In the genomic region with DNA sequence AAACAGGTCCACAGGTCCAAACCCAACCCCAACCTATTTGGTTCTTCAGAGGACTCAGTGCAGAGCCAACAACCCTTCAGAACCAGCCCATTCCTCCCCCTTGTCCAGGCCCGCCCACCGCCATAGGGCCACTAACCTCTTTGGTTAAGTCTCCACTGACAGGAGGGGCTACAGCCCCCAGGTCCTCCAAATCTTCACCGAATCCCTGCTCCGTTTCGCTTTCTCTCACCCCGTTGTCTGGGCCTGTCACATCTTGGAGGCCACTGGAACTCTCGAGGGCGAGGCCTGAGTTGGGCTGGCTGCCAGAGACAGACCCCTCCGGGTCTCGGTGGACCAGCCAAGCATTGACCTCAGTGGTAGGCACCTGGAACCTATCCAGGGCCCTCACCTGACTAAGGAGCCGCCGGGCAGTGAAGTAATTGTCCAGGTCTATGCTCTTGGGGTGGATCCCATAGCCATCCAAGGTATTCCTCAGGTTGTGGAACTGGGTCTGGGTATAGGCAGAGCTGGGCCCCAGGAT, we compare ENCODE assay signal across 7 mouse cellular contexts. TPM values are rescaled to one million over a fixed set of nuclear protein-coding genes. Genes with fewer than 3 reads are reported as not detected.
DNase-seq lines count a peak whose midpoint lies in the region; ATAC-seq lines count a peak whose summit lies in the region.

No protein-coding gene starts in this region.

- WGBS in heart, embryonic 10.5 days, result 83% methylated on average over 12 of the region's 12 CpGs
- 67% methylated on average over 12 of the region's 12 CpGs for WGBS in kidney, embryonic 14.5 days
- WGBS in midbrain, embryonic 16.5 days, result 85% methylated on average over 12 of the region's 12 CpGs

- ATAC-seq in kidney, embryonic 14.5 days (ENCODE audit: low FRiP score, low TSS enrichment), result no peak
- ATAC-seq in midbrain, embryonic 16.5 days, result no peak

- H3K27me3 ChIP-seq in heart, embryonic 10.5 days (ENCODE audit: insufficient read depth, poor library complexity, severe bottlenecking), result no peaks in the 10 kb centered on the region
- H3K27me3 ChIP-seq in kidney, embryonic 14.5 days (ENCODE audit: control insufficient read depth, insufficient read depth, low read length), result no peaks in the 10 kb centered on the region
- H3K27me3 ChIP-seq in midbrain, embryonic 16.5 days (ENCODE audit: control insufficient read depth, insufficient read depth, low read depth, low read length), result no peaks in the 10 kb centered on the region

- H3K36me3 ChIP-seq in heart, embryonic 10.5 days, result peaks cover 35% of the 10 kb centered on the region
- peaks cover 26% of the 10 kb centered on the region for H3K36me3 ChIP-seq in kidney, embryonic 14.5 days (ENCODE audit: control insufficient read depth, insufficient read depth, low read length)
- H3K36me3 ChIP-seq in midbrain, embryonic 16.5 days (ENCODE audit: control insufficient read depth, insufficient read depth, low read length), result peaks cover 2% of the 10 kb centered on the region; the same call in 1 of the 2 replicates

- peak overlapping the region; percentile 87 for H3K4me2 ChIP-seq in kidney, embryonic 14.5 days (replicated peaks; ENCODE audit: low read depth, low read length)
- peak overlapping the region; percentile 21; the same call in 1 of the 2 replicates for H3K4me2 ChIP-seq in midbrain, embryonic 16.5 days (ENCODE audit: low read length)

- H3K9ac ChIP-seq in kidney, embryonic 14.5 days (ENCODE audit: low read depth, low read length), result peak overlapping the region; percentile 40
- H3K9ac ChIP-seq in midbrain, embryonic 16.5 days (ENCODE audit: low read depth, low read length), result no peak overlapping the region; the same call in none of the 2 replicates

- H3K4me1 ChIP-seq in heart, embryonic 10.5 days, result peaks cover 74% of the 10 kb centered on the region
- peaks cover 61% of the 10 kb centered on the region for H3K4me1 ChIP-seq in kidney, embryonic 14.5 days (ENCODE audit: control insufficient read depth, insufficient read depth, low read length)
- peaks cover 65% of the 10 kb centered on the region for H3K4me1 ChIP-seq in midbrain, embryonic 16.5 days (ENCODE audit: control insufficient read depth, insufficient read depth, low read length)

- peak overlapping the region; percentile 64; the same call in 1 of the 2 replicates for H3K27ac ChIP-seq in heart, embryonic 10.5 days
- 0 out of 2 replicates have a peak overlapping the region, but pooled peaks have one; percentile 55 for H3K27ac ChIP-seq in kidney, embryonic 14.5 days (ENCODE audit: low read depth, low read length)
- H3K27ac ChIP-seq in midbrain, embryonic 16.5 days (ENCODE audit: low read length), result no peak overlapping the region

- H3K9me3 ChIP-seq in heart, embryonic 10.5 days, result no peaks in the 10 kb centered on the region
- H3K9me3 ChIP-seq in kidney, embryonic 14.5 days (ENCODE audit: control insufficient read depth, low read length), result no peaks in the 10 kb centered on the region
- H3K9me3 ChIP-seq in midbrain, embryonic 16.5 days (replicated peaks; ENCODE audit: control insufficient read depth, low read length, poor library complexity, severe bottlenecking), result no peaks in the 10 kb centered on the region

- DNase-seq in ovary, postnatal 36 days (ENCODE audit: low spot score), result peak; percentile 25
- DNase-seq in ovary, postnatal 14 days (ENCODE audit: low spot score), result no peak
- no peak for DNase-seq in heart, embryonic 10.5 days (ENCODE audit: low spot score)
- no peak for DNase-seq in embryo, embryonic 10 days (ENCODE audit: low spot score)
- no peak for DNase-seq in spleen, postnatal 14 days (ENCODE audit: low spot score in 2 of 2)

- peak overlapping the region; percentile 79 for H3K4me3 ChIP-seq in heart, embryonic 10.5 days
- peak overlapping the region; percentile 80; the same call in 1 of the 2 replicates for H3K4me3 ChIP-seq in kidney, embryonic 14.5 days (ENCODE audit: low read length)
- H3K4me3 ChIP-seq in midbrain, embryonic 16.5 days (ENCODE audit: low read depth, low read length), result no peak overlapping the region

RNA-seq across cellular contexts. Expression of a gene that starts 2.6 kb away (rescaled TPM):
- polyA plus RNA-seq in heart, embryonic 10.5 days (2016; fragmentation: Nextera tagmentation; extraction: Ambion mirVana), result 65.0 and 78.7 TPM in 2 replicates
- 37.3 and 43.2 TPM in 2 replicates for polyA plus RNA-seq in kidney, embryonic 14.5 days (2014; fragmentation: Nextera tagmentation; extraction: Ambion mirVana)
- polyA plus RNA-seq in midbrain, embryonic 16.5 days (2015; fragmentation: Nextera tagmentation; extraction: Ambion mirVana), result 79.1 and 81.8 TPM in 2 replicates

RNA-seq across cellular contexts. Expression of a gene that starts 22.5 kb away (rescaled TPM):
- polyA plus RNA-seq in heart, embryonic 10.5 days (2016; fragmentation: Nextera tagmentation; extraction: Ambion mirVana), result 86.6 and 90.1 TPM in 2 replicates
- polyA plus RNA-seq in kidney, embryonic 14.5 days (2014; fragmentation: Nextera tagmentation; extraction: Ambion mirVana), result 94.7 and 106 TPM in 2 replicates
- polyA plus RNA-seq in midbrain, embryonic 16.5 days (2015; fragmentation: Nextera tagmentation; extraction: Ambion mirVana), result 14.8 and 16.3 TPM in 2 replicates

RNA-seq across cellular contexts. Expression of a gene that starts 38.2 kb away (rescaled TPM):
- 62.5 and 101 TPM in 2 replicates for polyA plus RNA-seq in heart, embryonic 10.5 days (2016; fragmentation: Nextera tagmentation; extraction: Ambion mirVana)
- polyA plus RNA-seq in kidney, embryonic 14.5 days (2014; fragmentation: Nextera tagmentation; extraction: Ambion mirVana), result 137 and 181 TPM in 2 replicates
- polyA plus RNA-seq in midbrain, embryonic 16.5 days (2015; fragmentation: Nextera tagmentation; extraction: Ambion mirVana), result 56.2 and 66.3 TPM in 2 replicates

RNA-seq across cellular contexts. Expression of a gene that starts 49.8 kb away (rescaled TPM):
- 16.6 and 17.8 TPM in 2 replicates for polyA plus RNA-seq in heart, embryonic 10.5 days (2016; fragmentation: Nextera tagmentation; extraction: Ambion mirVana)
- 8.6 and 10.2 TPM in 2 replicates for polyA plus RNA-seq in kidney, embryonic 14.5 days (2014; fragmentation: Nextera tagmentation; extraction: Ambion mirVana)
- polyA plus RNA-seq in midbrain, embryonic 16.5 days (2015; fragmentation: Nextera tagmentation; extraction: Ambion mirVana), result 46.7 TPM in 2 replicates
